Mouse (Mus musculus) stomach, embryonic 15.5 days (tissue): ENCODE data around the gene Hagh. TPM values are rescaled to one million over a fixed set of nuclear protein-coding genes. Genes with fewer than 3 reads are reported as not detected.

Experiments
- ATAC-seq: fragments of 200-750 bp; cut with Nextera tagmentation; 2 replicates; pipeline ENCODE4 v1.8.0; 2017; ENCODE audit warnings: low read depth, moderate number of reproducible peaks, moderate TSS enrichment; ENCODE audit not compliant: insufficient read depth, low FRiP score
- H3K27ac ChIP-seq: fragments of 300-500 bp; sonication (generic); 2 replicates; pipeline ENCODE4 v1.5.1; 2015; ENCODE audit warnings: mild to moderate bottlenecking, inconsistent platforms
- H3K27me3 ChIP-seq: fragments of 300-500 bp; sonication (generic); replicated peaks from 2 replicates; pipeline ENCODE4 v1.6.1; 2015; ENCODE audit warnings: inconsistent platforms
- H3K36me3 ChIP-seq: fragments of 300-500 bp; sonication (generic); 2 replicates; pipeline ENCODE4 v1.6.1; 2015; ENCODE audit warnings: inconsistent platforms
- H3K4me1 ChIP-seq: fragments of 300-500 bp; sonication (generic); 2 replicates; pipeline ENCODE4 v1.6.1; 2015; ENCODE audit warnings: inconsistent platforms
- H3K4me2 ChIP-seq: fragments of 300-500 bp; sonication (generic); 2 replicates; pipeline ENCODE4 v1.6.1; 2015; ENCODE audit warnings: mild to moderate bottlenecking, inconsistent platforms
- H3K4me3 ChIP-seq: fragments of 300-500 bp; sonication (generic); replicated peaks from 2 replicates; pipeline ENCODE4 v1.5.1; 2015; ENCODE audit warnings: inconsistent platforms
- H3K9ac ChIP-seq: fragments of 300-500 bp; sonication (generic); 2 replicates; pipeline ENCODE4 v1.6.1; 2015; ENCODE audit warnings: inconsistent platforms
- H3K9me3 ChIP-seq: fragments of 300-500 bp; sonication (generic); 2 replicates; pipeline ENCODE4 v1.6.1; 2016; ENCODE audit warnings: inconsistent platforms
- WGBS: fragments of 180-500 bp; shearing (Covaris S2); methylation state at CpG from one replicate; pipeline ENCODE4 v1.1.7; 2015; 5-methylcytosine and 5-hydroxymethylcytosine counted together
- polyA plus RNA-seq: library from polyadenylated mRNA; unstranded; fragments of >200 nt; fragmentation: Nextera tagmentation; extraction: Ambion mirVana; gene quantifications from 2 replicates; pipeline ENCODE4 v1.2.1, GENCODE M21; 2015

Gene Hagh
- polyA plus RNA-seq, 1 experiment from 2014 or later: 49.1 TPM

DNA sequence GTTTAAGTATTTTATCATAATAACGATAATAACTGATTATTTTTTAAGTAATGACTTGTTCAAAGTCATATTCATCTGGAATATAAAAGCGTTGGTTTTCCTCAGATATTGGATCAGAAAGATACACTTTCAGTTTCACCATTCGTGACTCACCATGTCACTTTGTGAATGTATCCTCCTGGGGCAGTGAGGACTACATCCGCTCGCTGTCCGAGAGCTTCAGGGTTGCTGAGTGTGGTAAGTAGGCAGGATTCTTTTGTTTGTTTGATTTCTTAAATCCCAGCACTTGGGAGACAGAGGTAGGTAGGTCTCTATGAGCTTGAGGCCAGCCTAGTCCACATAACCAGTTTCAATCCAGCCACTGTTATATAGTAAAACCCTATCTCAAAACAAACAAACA, 21.8 kb upstream of the Hagh start:
- WGBS: 46% methylated on average over 6 of the region's 6 CpGs
- no peak overlapping the region for H3K27ac ChIP-seq
- no peak for ATAC-seq

DNA sequence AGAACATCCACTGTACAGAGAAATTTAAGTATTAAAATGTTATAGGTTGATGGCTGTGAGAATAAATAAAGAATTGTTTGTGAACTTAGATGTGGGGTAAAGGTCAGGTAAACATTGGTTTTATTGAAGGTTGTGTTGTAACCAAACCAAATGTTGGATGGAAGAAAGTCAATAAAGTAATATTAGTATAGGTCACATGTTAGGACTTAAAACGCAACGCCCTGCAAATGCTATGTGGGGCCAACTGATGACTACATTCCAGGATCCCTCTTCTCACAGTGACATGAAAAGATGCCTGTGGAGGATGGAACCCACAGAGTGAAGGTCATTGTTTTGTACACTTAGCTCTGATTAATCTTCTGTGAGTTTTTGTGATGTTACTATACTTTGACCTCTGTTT, 20.5 kb upstream of the Hagh start:
- WGBS: 61% methylated on average over 2 of the region's 2 CpGs
- H3K36me3 ChIP-seq: no peaks in the 10 kb centered on the region
- ATAC-seq: no peak
- H3K27me3 ChIP-seq: no peaks in the 10 kb centered on the region
- no peaks in the 10 kb centered on the region for H3K9me3 ChIP-seq
- H3K4me3 ChIP-seq: no peak overlapping the region
- H3K9ac ChIP-seq: no peak overlapping the region
- H3K27ac ChIP-seq: no peak overlapping the region
- no peaks in the 10 kb centered on the region for H3K4me1 ChIP-seq
- H3K4me2 ChIP-seq: no peak overlapping the region

More for the DNA sequence above, 21.8 kb upstream of the Hagh start:
- no peaks in the 10 kb centered on the region for H3K36me3 ChIP-seq
- no peak overlapping the region for H3K4me3 ChIP-seq
- H3K4me2 ChIP-seq: no peak overlapping the region
- no peaks in the 10 kb centered on the region for H3K27me3 ChIP-seq
- H3K4me1 ChIP-seq: no peaks in the 10 kb centered on the region
- no peaks in the 10 kb centered on the region for H3K9me3 ChIP-seq
- no peak overlapping the region for H3K9ac ChIP-seq

DNA sequence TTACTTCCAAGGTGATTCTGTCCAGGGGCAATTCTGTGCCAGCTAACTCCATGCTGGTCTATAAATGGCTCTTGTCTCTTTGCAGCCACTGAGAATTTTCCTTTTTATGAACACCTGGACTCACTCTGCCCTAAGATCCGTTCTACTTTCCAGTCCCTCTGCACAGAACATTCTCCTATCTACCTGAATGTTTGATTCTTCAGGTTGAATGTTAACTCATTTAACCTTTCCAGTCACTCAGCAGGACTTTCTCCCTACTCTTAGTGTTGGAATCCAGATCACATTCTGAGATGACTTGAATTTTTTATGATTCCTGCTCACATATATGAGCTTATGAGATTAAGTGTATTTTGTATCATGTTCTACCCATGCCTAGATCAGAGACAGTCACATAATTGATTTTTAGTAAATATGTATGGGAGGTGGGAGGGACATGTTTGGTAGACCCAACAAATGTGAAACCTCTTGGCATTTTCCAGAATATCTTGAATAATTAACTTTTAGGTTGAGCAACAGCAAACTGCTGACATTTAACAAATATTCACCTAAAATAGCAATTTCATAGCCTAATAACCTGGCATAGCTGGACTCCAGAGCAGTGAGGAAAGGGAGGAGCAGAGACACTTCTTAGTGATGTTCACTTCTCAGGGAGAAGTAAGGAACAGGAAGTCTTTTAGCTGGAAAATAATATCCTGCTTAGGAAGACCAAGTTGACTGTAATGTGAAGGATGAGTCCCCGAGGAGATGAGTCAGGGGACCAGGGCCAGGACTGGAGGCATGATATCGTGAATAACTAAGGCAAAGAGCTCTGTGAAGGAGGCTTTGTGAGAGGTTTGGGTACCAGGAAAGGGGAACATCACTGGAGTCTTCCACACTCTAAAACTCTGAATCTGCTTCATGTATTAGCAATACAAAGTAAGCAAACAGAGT, 18.3 kb upstream of the Hagh start:
- 51% methylated on average over 3 of the region's 3 CpGs for WGBS
- 0 out of 2 replicates have a peak, but pooled peaks cover 3% of the 10 kb centered on the region for H3K27me3 ChIP-seq

DNA sequence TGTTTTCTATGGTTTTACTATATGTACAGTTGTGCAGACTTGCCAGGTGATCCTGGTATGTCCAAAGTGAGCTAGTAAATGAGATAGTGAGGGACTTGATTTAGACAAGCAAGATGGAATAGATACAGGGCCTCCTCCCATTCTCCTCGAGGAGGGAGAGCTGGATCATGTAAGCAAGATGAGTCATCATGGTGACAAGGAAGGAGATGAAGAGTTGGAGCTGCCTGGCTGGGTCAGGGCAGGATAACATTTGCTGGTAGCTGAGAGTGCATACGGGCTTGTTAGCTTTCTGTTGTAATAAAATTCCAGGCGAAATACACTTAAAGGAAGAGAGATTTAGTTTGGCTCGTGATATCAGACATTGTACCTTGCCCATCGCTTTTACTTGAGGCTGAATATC, 398 bp downstream of the Hagh start:
- peak overlapping the region; percentile 67; the same call in 1 of the 2 replicates for H3K27ac ChIP-seq
- no peak for ATAC-seq

More for the DNA sequence above, 18.3 kb upstream of the Hagh start:
- Histone ChIP-seq H3K27ac (no peak overlapping the region), H3K4me1 (no peaks in the 10 kb centered on the region), H3K4me3 (no peak overlapping the region), H3K9me3 (no peaks in the 10 kb centered on the region), H3K36me3 (no peaks in the 10 kb centered on the region), H3K9ac (no peak overlapping the region), H3K4me2 (no peak overlapping the region)
- no peak for ATAC-seq

DNA sequence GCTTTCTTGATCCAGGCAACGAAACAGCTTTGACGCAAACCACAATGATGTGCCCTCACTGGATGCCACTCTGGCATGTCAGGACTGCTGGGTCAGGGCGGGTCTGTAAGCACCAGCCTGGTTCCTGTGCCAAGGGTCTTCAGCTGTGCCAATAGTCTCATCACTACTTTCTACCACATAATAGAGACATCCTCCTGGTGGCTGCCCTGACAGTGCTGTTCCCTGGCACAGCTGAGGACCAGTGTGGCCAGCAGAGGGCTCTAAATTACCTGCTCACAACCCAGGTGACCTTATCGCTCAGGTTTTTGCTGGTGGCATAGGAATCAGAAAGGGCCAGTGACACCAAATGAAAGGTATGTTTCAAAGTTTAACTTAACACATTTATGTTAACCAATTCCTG, 1.2 kb downstream of the Hagh start:
- no peak overlapping the region for H3K4me3 ChIP-seq
- ATAC-seq: no peak
- no peak overlapping the region for H3K4me2 ChIP-seq
- H3K9me3 ChIP-seq: no peaks in the 10 kb centered on the region
- H3K27me3 ChIP-seq: no peaks in the 10 kb centered on the region
- 49% methylated on average over 4 of the region's 4 CpGs for WGBS
- H3K27ac ChIP-seq: no peak overlapping the region
- no peak overlapping the region for H3K9ac ChIP-seq
- no peaks in the 10 kb centered on the region for H3K4me1 ChIP-seq
- no peaks in the 10 kb centered on the region for H3K36me3 ChIP-seq

More for the DNA sequence above, 398 bp downstream of the Hagh start:
- Histone ChIP-seq H3K27me3 (peaks cover 4% of the 10 kb centered on the region; the same call in 1 of the 2 replicates), H3K4me2 (no peak overlapping the region), H3K9me3 (no peaks in the 10 kb centered on the region), H3K4me1 (no peaks in the 10 kb centered on the region), H3K4me3 (no peak overlapping the region), H3K9ac (no peak overlapping the region), H3K36me3 (no peaks in the 10 kb centered on the region)
- WGBS: 45% methylated on average over 5 of the region's 5 CpGs

DNA sequence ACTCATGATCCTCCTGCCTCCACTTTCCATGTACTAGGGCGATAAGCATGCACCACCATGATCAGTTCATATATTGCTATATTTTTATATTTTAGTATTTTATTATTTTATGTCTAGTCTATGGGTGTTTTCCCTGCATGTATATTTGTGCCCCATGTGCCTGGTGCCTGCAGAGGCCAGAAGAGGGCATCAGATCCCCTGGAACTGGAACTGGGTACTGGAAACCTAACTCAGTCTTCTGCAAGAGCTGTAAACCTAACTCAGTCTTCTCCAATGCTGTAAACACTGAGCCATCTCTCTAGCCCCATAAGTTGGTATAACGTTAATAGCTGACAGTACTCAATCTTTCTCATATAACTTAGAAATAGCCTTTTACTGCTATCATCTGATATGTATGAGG, 2.7 kb downstream of the Hagh start:
- ATAC-seq: no peak
- no peak overlapping the region for H3K9ac ChIP-seq
- 51% methylated on average over 2 of the region's 2 CpGs for WGBS
- no peaks in the 10 kb centered on the region for H3K27me3 ChIP-seq
- H3K27ac ChIP-seq: no peak overlapping the region
- no peaks in the 10 kb centered on the region for H3K4me1 ChIP-seq
- H3K36me3 ChIP-seq: no peaks in the 10 kb centered on the region
- H3K4me2 ChIP-seq: no peak overlapping the region
- no peaks in the 10 kb centered on the region for H3K9me3 ChIP-seq
- H3K4me3 ChIP-seq: no peak overlapping the region

DNA sequence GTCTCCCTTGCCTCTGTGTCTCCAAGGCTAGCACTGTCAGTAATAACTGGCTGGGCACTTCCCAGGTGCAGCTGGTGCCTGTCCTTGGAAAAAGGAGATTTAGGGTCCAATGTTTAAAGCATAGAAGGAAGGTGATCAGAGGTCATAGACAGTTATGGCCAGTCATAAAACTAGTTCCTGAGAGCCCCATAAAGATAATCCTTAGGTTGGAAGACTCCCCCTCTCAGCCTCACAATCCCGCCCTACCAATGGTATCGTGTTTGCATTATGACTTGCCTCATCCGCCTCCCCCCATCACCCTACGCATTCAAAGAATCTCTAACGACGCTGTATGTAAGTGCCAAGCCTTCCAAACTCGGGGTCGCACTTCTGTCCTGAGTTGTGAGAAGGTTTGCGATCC, 4.6 kb downstream of the Hagh start:
- no peak for ATAC-seq
- no peaks in the 10 kb centered on the region for H3K9me3 ChIP-seq
- no peaks in the 10 kb centered on the region for H3K27me3 ChIP-seq
- H3K36me3 ChIP-seq: no peaks in the 10 kb centered on the region
- H3K4me2 ChIP-seq: no peak overlapping the region
- H3K4me1 ChIP-seq: peaks cover 5% of the 10 kb centered on the region
- 53% methylated on average over 9 of the region's 9 CpGs for WGBS
- H3K27ac ChIP-seq: no peak overlapping the region
- no peak overlapping the region for H3K4me3 ChIP-seq
- no peak overlapping the region for H3K9ac ChIP-seq

DNA sequence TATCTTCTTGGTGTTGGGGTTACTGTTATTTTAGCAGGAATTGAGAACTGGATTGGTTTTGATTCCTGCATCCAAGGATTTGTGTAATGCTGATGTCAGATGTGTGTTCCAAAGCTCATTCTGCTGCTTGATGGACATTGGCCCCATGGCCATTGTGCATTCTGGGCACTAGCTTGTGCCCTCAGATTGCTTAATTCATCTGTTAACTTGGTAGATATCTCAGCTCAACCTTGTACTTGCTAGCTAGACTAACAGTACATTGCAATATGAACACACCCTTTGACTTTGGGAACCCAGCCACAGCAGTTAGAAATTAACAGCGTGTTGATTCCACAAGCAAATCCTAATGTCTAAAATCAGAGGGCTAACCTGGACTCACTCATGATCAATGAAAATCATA, 7.4 kb downstream of the Hagh start:
- Histone ChIP-seq H3K27ac (no peak overlapping the region), H3K4me1 (peaks cover 10% of the 10 kb centered on the region), H3K9ac (no peak overlapping the region), H3K4me2 (no peak overlapping the region), H3K4me3 (no peak overlapping the region), H3K36me3 (no peaks in the 10 kb centered on the region), H3K9me3 (no peaks in the 10 kb centered on the region), H3K27me3 (no peaks in the 10 kb centered on the region)
- no peak for ATAC-seq
- 89% methylated on average over 1 of the region's 1 CpGs for WGBS

DNA sequence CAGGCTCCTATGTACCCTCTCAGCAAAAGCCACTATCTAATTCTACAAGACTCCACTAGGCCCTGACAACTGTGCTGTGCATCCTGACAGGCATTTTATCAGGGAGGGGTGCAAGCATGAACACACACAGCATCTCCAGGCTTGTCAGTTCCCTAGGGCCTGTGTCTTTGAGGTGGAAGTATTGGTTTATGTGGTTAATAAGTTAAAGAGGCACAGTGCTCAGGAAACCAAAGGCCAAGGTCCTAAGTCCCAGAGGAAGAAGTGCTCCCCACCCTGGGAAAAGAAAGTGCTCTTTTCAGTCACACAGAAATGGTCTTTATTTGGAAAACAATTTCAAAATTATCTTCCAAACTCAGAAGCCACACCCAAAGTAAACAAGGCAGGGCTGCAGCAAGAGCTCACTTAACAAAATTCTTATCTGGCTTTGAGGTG, 8.7 kb downstream of the Hagh start:
- no peak for ATAC-seq
- H3K36me3 ChIP-seq: no peaks in the 10 kb centered on the region
- H3K27ac ChIP-seq: peak overlapping the region; percentile 55; the same call in 1 of the 2 replicates
- H3K4me2 ChIP-seq: peak overlapping the region; percentile 96
- no peaks in the 10 kb centered on the region for H3K9me3 ChIP-seq
- peaks cover 10% of the 10 kb centered on the region for H3K4me1 ChIP-seq
- H3K4me3 ChIP-seq: peak overlapping the region; percentile 22
- no peak overlapping the region for H3K9ac ChIP-seq
- H3K27me3 ChIP-seq: no peaks in the 10 kb centered on the region

DNA sequence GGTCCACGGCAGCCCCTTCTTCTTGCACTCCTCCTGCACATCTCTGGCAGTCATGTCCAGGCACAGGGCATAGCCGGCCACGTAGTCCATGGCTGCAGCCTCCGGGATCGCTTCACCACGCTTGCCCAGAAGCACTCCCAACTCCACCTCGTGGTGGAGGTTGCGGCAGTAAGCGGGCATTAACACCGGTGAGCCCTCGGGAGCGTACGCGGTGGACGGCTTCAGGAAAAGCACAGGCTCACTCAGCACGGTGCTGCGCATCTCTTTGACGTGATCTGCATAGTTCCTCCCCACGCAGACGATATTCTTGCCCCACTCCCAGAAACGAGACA, 9.8 kb downstream of the Hagh start:
- H3K4me2 ChIP-seq: peak overlapping the region; percentile 96
- H3K4me3 ChIP-seq: peak overlapping the region; percentile 95
- under 1% methylated on average over 21 of the region's 21 CpGs for WGBS
- H3K27me3 ChIP-seq: no peaks in the 10 kb centered on the region
- peak; percentile 42 for ATAC-seq
- no peaks in the 10 kb centered on the region for H3K36me3 ChIP-seq
- peaks cover 10% of the 10 kb centered on the region for H3K4me1 ChIP-seq
- H3K27ac ChIP-seq: peak overlapping the region; percentile 98
- H3K9ac ChIP-seq: peak overlapping the region; percentile 34
- H3K9me3 ChIP-seq: no peaks in the 10 kb centered on the region

DNA sequence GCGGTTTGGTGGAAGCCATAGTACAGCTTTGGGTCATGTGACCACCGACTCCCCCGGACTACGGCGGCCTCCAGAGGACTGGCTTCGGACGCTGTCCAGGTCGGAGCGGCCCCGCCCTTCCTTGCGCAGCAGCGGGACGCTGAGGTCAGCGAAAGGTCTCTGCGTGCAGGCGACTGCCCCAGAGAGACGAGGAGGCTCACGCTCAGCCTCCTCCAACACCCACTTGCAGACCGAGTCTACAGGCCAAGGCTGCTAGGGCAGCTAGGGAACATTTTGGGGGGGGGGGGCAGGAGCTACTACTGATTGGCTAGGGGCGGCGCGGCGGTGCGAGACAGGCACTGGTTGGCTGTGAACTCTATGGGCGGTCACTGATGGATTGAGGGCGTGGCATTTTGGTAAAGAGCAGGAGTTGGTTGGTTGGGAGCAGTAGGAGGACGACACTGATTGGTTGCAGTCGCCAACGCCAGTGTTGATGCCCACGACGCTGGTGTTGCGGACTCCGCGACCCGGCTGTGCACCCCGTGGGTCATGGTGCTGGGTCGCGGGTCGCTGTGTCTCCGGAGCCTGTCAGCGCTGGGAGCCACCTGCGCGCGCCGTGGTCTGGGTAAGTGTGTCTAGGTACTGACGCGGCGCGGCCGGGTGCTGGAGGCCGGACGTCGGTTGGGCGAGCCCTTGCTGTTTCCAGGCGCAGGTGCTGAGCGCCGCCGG, 10.3 kb downstream of the Hagh start, which contains the start of gene Fahd1:
Gene Fahd1 (minus strand): TSS at position 300 of the 708 bp plus-strand sequence.
- peak within 1 kb of the TSS; percentile 95 for H3K4me3 ChIP-seq
- peaks cover 10% of the 10 kb centered on the region for H3K4me1 ChIP-seq
- no peaks in the 10 kb centered on the region for H3K9me3 ChIP-seq
- peak within 1 kb of the TSS; percentile 54 for H3K9ac ChIP-seq
- peak; percentile 98 for ATAC-seq
- peak within 1 kb of the TSS; percentile 98 for H3K27ac ChIP-seq
- under 1% methylated on average over 58 of the region's 58 CpGs for WGBS
- H3K4me2 ChIP-seq: peak within 1 kb of the TSS; percentile 96
- H3K27me3 ChIP-seq: no peaks in the 10 kb centered on the region
- no peaks in the 10 kb centered on the region for H3K36me3 ChIP-seq

DNA sequence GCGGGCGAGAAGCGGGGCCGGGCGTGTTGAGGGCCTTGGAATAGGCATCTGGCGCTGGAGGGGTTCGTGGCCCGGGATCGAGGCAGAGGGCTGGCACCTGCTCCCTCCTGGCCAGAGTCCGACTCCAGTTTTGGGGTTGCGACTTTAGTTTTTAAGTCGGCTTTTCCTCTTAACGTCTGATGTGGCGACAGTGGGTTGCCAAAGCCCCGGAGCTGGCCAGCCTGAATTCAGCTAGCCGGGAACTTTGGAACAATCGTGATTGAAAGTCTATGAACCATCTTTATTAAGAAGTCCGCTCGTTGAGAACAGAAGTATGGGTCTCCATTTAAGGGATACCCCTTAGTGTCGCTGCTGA, 10.8 kb downstream of the Hagh start:
- Histone ChIP-seq H3K9ac (peak overlapping the region; percentile 54), H3K27me3 (no peaks in the 10 kb centered on the region), H3K27ac (peak overlapping the region; percentile 57; the same call in 1 of the 2 replicates), H3K9me3 (no peaks in the 10 kb centered on the region), H3K36me3 (no peaks in the 10 kb centered on the region), H3K4me3 (peak overlapping the region; percentile 95), H3K4me2 (peak overlapping the region; percentile 96), H3K4me1 (peaks cover 10% of the 10 kb centered on the region)
- no peak for ATAC-seq
- 2% methylated on average over 20 of the region's 20 CpGs for WGBS
